Mouse (Mus musculus) forebrain, embryonic 15.5 days (tissue): ENCODE data around the gene Trim12a. TPM values are rescaled to one million over a fixed set of nuclear protein-coding genes. Genes with fewer than 3 reads are reported as not detected.
"Not testable (repeated sequence)": the region's sequence is repeated elsewhere in the genome, so short reads cannot be mapped to it uniquely, and the experiment has no call there.

ENCODE experiments used
- ATAC-seq: fragments of 200-750 bp; cut with Nextera tagmentation; replicated peaks from 2 replicates; pipeline ENCODE4 v1.8.0; 2017; ENCODE audit warnings: mild to moderate bottlenecking, moderate TSS enrichment, moderate library complexity
- H3K27ac ChIP-seq: fragments of 300-500 bp; sonication (generic); replicated peaks from 2 replicates; pipeline ENCODE4 v1.5.1; 2015; ENCODE audit warnings: mild to moderate bottlenecking, inconsistent platforms
- H3K27me3 ChIP-seq: fragments of 300-500 bp; sonication (generic); 2 replicates; pipeline ENCODE4 v1.6.1; 2015; ENCODE audit warnings: inconsistent platforms
- H3K36me3 ChIP-seq: fragments of 300-500 bp; sonication (generic); 2 replicates; pipeline ENCODE4 v1.6.1; 2015; ENCODE audit warnings: mild to moderate bottlenecking, inconsistent platforms
- H3K4me1 ChIP-seq: fragments of 300-500 bp; sonication (generic); 2 replicates; pipeline ENCODE4 v1.6.1; 2015; ENCODE audit warnings: inconsistent platforms
- H3K4me2 ChIP-seq: fragments of 300-500 bp; sonication (generic); replicated peaks from 2 replicates; pipeline ENCODE4 v1.6.1; 2015; ENCODE audit warnings: mild to moderate bottlenecking, inconsistent platforms
- H3K4me3 ChIP-seq: fragments of 300-500 bp; sonication (generic); 2 replicates; pipeline ENCODE4 v1.5.1; 2015; ENCODE audit warnings: mild to moderate bottlenecking, inconsistent platforms
- H3K9ac ChIP-seq: fragments of 300-500 bp; sonication (generic); replicated peaks from 2 replicates; pipeline ENCODE4 v1.6.1; 2015; ENCODE audit warnings: mild to moderate bottlenecking, inconsistent platforms
- H3K9me3 ChIP-seq: fragments of 300-500 bp; sonication (generic); 2 replicates; pipeline ENCODE4 v1.6.1; 2016; ENCODE audit warnings: inconsistent platforms
- WGBS: fragments of 180-500 bp; shearing (Covaris S2); methylation state at CpG from one replicate; pipeline ENCODE4 v1.1.7; 2015; ENCODE audit warnings: mixed read lengths; 5-methylcytosine and 5-hydroxymethylcytosine counted together
- polyA plus RNA-seq: library from polyadenylated mRNA; unstranded; fragments of >200 nt; fragmentation: Nextera tagmentation; extraction: Ambion mirVana; gene quantifications from 2 replicates; pipeline ENCODE4 v1.2.1, GENCODE M21; 2015

The Trim12a gene
- 1.2 and 2.0 TPM in 2 replicates for polyA plus RNA-seq

- H3K36me3 ChIP-seq, ATAC-seq, H3K9ac ChIP-seq, H3K4me1 ChIP-seq, H3K27ac ChIP-seq, H3K27me3 ChIP-seq, H3K9me3 ChIP-seq: not testable (repeated sequence)
- peak within 1 kb of the TSS; percentile 28 for H3K4me2 ChIP-seq
- 32% methylated on average over 4 of the region's 4 CpGs for WGBS
- H3K4me3 ChIP-seq = peak within 1 kb of the TSS; percentile 9; the same call in 1 of the 2 replicates
These were observed at the start of gene Trim12a for GRCm38 (mm10) chr7:104315369-104316080. TSS of gene Trim12a (minus strand) at chr7:104315466.

GRCm38 (mm10) chr7:104353600-104353967 is 38.3 kb upstream of the Trim12a start:
- Histone ChIP-seq H3K27ac (no peak overlapping the region), H3K4me3 (no peak overlapping the region), H3K9ac (no peak overlapping the region), H3K4me2 (no peak overlapping the region), H3K27me3 (no peaks in the 10 kb centered on the region), H3K4me1 (peaks cover 7% of the 10 kb centered on the region; the same call in 1 of the 2 replicates), H3K36me3 (no peaks in the 10 kb centered on the region), H3K9me3 (no peaks in the 10 kb centered on the region)
- WGBS = 84% methylated on average over 2 of the region's 2 CpGs
- ATAC-seq = peak; percentile 16; the same call in 1 of the 2 replicates

- Histone ChIP-seq H3K4me3 (peak within 1 kb of the TSS; percentile 28), H3K27ac (no peak within 1 kb of the TSS), H3K36me3 (no peaks in the 10 kb centered on the region), H3K9me3 (no peaks in the 10 kb centered on the region), H3K27me3 (no peaks in the 10 kb centered on the region), H3K4me2 (peak within 1 kb of the TSS; percentile 28), H3K9ac (no peak within 1 kb of the TSS), H3K4me1 (peaks cover 7% of the 10 kb centered on the region; the same call in 1 of the 2 replicates)
- ATAC-seq = peak; percentile 95
- WGBS = 8% methylated on average over 14 of the region's 14 CpGs
These were observed 37.7 kb upstream of the Trim12a start, which contains the start of gene Trim12c for GRCm38 (mm10) chr7:104352717-104353599. TSS of gene Trim12c (minus strand) at chr7:104353362.

GRCm38 (mm10) chr7:104348043-104348442 is 32.8 kb upstream of the Trim12a start:
- 85% methylated on average over 4 of the region's 4 CpGs for WGBS
- not testable (repeated sequence) for H3K4me1 ChIP-seq, H3K4me2 ChIP-seq, H3K9me3 ChIP-seq, H3K4me3 ChIP-seq, H3K27ac ChIP-seq, H3K27me3 ChIP-seq, H3K36me3 ChIP-seq, H3K9ac ChIP-seq, ATAC-seq

GRCm38 (mm10) chr7:104340744-104341143 is 25.5 kb upstream of the Trim12a start:
- not testable (repeated sequence) for ATAC-seq, H3K4me2 ChIP-seq, H3K9me3 ChIP-seq, H3K9ac ChIP-seq, H3K27me3 ChIP-seq, H3K4me3 ChIP-seq, H3K36me3 ChIP-seq, H3K4me1 ChIP-seq, H3K27ac ChIP-seq
- WGBS = 92% methylated on average over 4 of the region's 4 CpGs

- not testable (repeated sequence) for H3K4me1 ChIP-seq, H3K9ac ChIP-seq, H3K4me3 ChIP-seq, H3K36me3 ChIP-seq, H3K9me3 ChIP-seq, H3K4me2 ChIP-seq, H3K27me3 ChIP-seq, ATAC-seq, H3K27ac ChIP-seq
- 93% methylated on average over 3 of the region's 3 CpGs for WGBS
These were observed 20.3 kb upstream of the Trim12a start for GRCm38 (mm10) chr7:104335547-104335946.

GRCm38 (mm10) chr7:104329171-104329570 is 13.9 kb upstream of the Trim12a start, which contains the start of gene Trim34b:
TSS of gene Trim34b (plus strand) at chr7:104329471.
- WGBS = 94% methylated on average over 2 of the region's 2 CpGs
- not testable (repeated sequence) for H3K4me1 ChIP-seq, H3K4me2 ChIP-seq, H3K27me3 ChIP-seq, H3K9me3 ChIP-seq, H3K36me3 ChIP-seq, ATAC-seq, H3K4me3 ChIP-seq, H3K27ac ChIP-seq, H3K9ac ChIP-seq

GRCm38 (mm10) chr7:104322028-104322427 is 6.8 kb upstream of the Trim12a start:
- ATAC-seq = no peak
- H3K9me3 ChIP-seq = no peaks in the 10 kb centered on the region
- H3K9ac ChIP-seq = no peak overlapping the region
- H3K27ac ChIP-seq = no peak overlapping the region
- H3K4me2 ChIP-seq = no peak overlapping the region
- 78% methylated on average over 9 of the region's 9 CpGs for WGBS
- H3K4me1 ChIP-seq = no peaks in the 10 kb centered on the region
- no peaks in the 10 kb centered on the region for H3K36me3 ChIP-seq
- no peaks in the 10 kb centered on the region for H3K27me3 ChIP-seq
- no peak overlapping the region for H3K4me3 ChIP-seq

- Histone ChIP-seq H3K27me3 (no peaks in the 10 kb centered on the region), H3K4me3 (peak overlapping the region; percentile 9; the same call in 1 of the 2 replicates), H3K36me3 (no peaks in the 10 kb centered on the region), H3K9ac (no peak overlapping the region), H3K9me3 (no peaks in the 10 kb centered on the region), H3K27ac (no peak overlapping the region), H3K4me1 (no peaks in the 10 kb centered on the region), H3K4me2 (peak overlapping the region; percentile 28)
- 13% methylated on average over 15 of the region's 15 CpGs for WGBS
- no peak for ATAC-seq
These were observed 391 bp downstream of the Trim12a start for GRCm38 (mm10) chr7:104314796-104315353.

- Histone ChIP-seq H3K27me3 (no peaks in the 10 kb centered on the region), H3K36me3 (no peaks in the 10 kb centered on the region), H3K4me2 (no peak overlapping the region), H3K9me3 (no peaks in the 10 kb centered on the region), H3K4me1 (no peaks in the 10 kb centered on the region), H3K9ac (no peak overlapping the region), H3K4me3 (no peak overlapping the region), H3K27ac (no peak overlapping the region)
- ATAC-seq = no peak
- 80% methylated on average over 5 of the region's 5 CpGs for WGBS
These were observed 23.4 kb downstream of the Trim12a start for GRCm38 (mm10) chr7:104291638-104292400.

- WGBS = 93% methylated on average over 1 of the region's 1 CpGs
- Histone ChIP-seq H3K4me2 (no peak overlapping the region), H3K27ac (no peak overlapping the region), H3K9me3 (no peaks in the 10 kb centered on the region), H3K27me3 (no peaks in the 10 kb centered on the region), H3K36me3 (no peaks in the 10 kb centered on the region), H3K4me3 (no peak overlapping the region), H3K9ac (no peak overlapping the region), H3K4me1 (no peaks in the 10 kb centered on the region)
- ATAC-seq = no peak
These were observed 24.6 kb downstream of the Trim12a start for GRCm38 (mm10) chr7:104290641-104291040.
